Mouse (Mus musculus) ES-Bruce4 (cell line): Measurements from ENCODE around the gene BC005537. TPM values are rescaled to one million over a fixed set of nuclear protein-coding genes. Genes with fewer than 3 reads are reported as not detected.
"Not testable (repeated sequence)": the region's sequence is repeated elsewhere in the genome, so short reads cannot be mapped to it uniquely, and the experiment has no call there.

Experiments used
- H3K27ac ChIP-seq: 2 replicates; pipeline ENCODE4 v1.5.1; 2012; ENCODE audit warnings: low read length, inconsistent platforms; ENCODE audit not compliant: insufficient read depth
- H3K27me3 ChIP-seq: 2 replicates; pipeline ENCODE4 v1.6.1; 2012; ENCODE audit warnings: mild to moderate bottlenecking, low read length, inconsistent platforms; ENCODE audit not compliant: control insufficient read depth, poor library complexity, insufficient read depth, severe bottlenecking
- H3K36me3 ChIP-seq: 2 replicates; pipeline ENCODE4 v1.6.1; 2012; ENCODE audit warnings: inconsistent platforms, mild to moderate bottlenecking, low read length, moderate library complexity; ENCODE audit not compliant: control insufficient read depth, poor library complexity, insufficient read depth, severe bottlenecking
- H3K4me1 ChIP-seq: one replicate; pipeline ENCODE4 v1.8.1; 2011; ENCODE audit warnings: low read length; ENCODE audit not compliant: control insufficient read depth, insufficient read depth
- H3K4me3 ChIP-seq: 2 replicates; pipeline ENCODE4 v1.5.1; 2011; ENCODE audit warnings: low read depth, mild to moderate bottlenecking, low read length
- H3K9ac ChIP-seq: 2 replicates; pipeline ENCODE4 v1.6.1; 2012; ENCODE audit warnings: low read depth, mild to moderate bottlenecking, inconsistent platforms; ENCODE audit not compliant: poor library complexity, severe bottlenecking
- H3K9me3 ChIP-seq: replicated peaks from 2 replicates; pipeline ENCODE4 v1.6.1; 2012; ENCODE audit warnings: mild to moderate bottlenecking, low read length, inconsistent platforms; ENCODE audit not compliant: control insufficient read depth, poor library complexity, insufficient read depth, severe bottlenecking
- CTCF ChIP-seq: IDR thresholded peaks from one replicate; pipeline ENCODE4 v1.8.1; 2011; ENCODE audit warnings: low read depth, low read length
- EP300 ChIP-seq: IDR thresholded peaks from 2 replicates; pipeline ENCODE4 v1.6.1; 2011; ENCODE audit warnings: low read depth, low read length; ENCODE audit not compliant: insufficient read depth
- POLR2A ChIP-seq: IDR thresholded peaks from one replicate; pipeline ENCODE4 v1.8.1; 2011; ENCODE audit warnings: low read length; ENCODE audit not compliant: insufficient read depth
- polyA plus RNA-seq: library from polyadenylated mRNA; stranded (reverse); fragments of >200 nt; gene quantifications from 2 replicates; pipeline ENCODE4 v1.2.4, GENCODE M21; 2011; ENCODE audit warnings: low read depth; ENCODE audit not compliant: missing spikeins, insufficient read depth, insufficient read length

Gene BC005537
- polyA plus RNA-seq, 1 experiment = 92.7 TPM

DNA sequence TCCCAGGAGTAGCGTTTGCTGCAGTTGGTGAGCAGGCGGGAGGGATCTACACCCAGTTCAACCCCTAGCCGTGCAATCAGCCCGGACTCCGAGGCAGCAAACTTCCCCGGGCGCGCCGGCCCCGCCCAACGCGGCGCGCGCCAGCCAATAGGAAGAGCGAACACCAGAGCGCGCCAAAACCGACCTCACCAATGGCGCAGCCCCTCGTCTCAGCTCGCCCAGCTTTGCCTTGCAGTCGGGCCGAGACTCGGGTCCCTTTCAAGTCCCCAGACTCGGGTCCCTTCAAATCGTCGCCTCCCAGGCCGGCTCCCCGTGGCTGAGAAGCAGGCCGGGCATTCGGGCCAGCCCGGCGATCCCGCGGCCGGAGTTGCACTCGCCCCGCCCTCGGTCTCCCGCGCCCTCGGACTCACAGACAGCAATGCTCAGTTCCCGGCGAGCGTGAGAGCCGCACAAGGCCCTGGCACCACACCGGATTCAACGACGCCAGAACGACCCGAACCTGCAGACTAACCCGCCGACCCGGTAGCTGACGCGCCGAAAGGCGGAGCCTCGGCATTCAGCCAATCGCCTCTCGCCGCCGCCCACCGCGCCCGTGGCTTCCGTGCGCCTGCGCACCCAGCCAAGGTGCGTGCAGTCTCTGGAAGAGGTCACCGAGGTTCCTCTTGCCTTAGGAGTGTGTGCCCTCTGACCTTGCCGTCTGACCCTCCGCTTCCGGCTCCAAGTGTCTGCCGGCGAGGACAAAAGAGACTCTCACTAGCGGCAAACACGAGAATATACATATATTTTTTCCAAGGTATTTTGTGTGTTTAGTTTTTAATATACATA, 39.8 kb upstream of the BC005537 start, which contains the start of gene Gmnn:
TSS of gene Gmnn (minus strand) at position 521 of the 825 bp plus-strand sequence.
- peak within 1 kb of the TSS; percentile 99 for H3K4me3 ChIP-seq
- H3K36me3 ChIP-seq = peaks cover 31% of the 10 kb centered on the region
- TF ChIP-seq POLR2A = no peak
- 0 out of 2 replicates have a peak, but pooled peaks have one; percentile 41 for TF ChIP-seq EP300
- H3K9ac ChIP-seq = peak within 1 kb of the TSS; percentile 89
- H3K27ac ChIP-seq = peak within 1 kb of the TSS; percentile 79
- H3K9me3 ChIP-seq = no peaks in the 10 kb centered on the region
- H3K27me3 ChIP-seq = no peaks in the 10 kb centered on the region
- peaks cover 2% of the 10 kb centered on the region for H3K4me1 ChIP-seq

DNA sequence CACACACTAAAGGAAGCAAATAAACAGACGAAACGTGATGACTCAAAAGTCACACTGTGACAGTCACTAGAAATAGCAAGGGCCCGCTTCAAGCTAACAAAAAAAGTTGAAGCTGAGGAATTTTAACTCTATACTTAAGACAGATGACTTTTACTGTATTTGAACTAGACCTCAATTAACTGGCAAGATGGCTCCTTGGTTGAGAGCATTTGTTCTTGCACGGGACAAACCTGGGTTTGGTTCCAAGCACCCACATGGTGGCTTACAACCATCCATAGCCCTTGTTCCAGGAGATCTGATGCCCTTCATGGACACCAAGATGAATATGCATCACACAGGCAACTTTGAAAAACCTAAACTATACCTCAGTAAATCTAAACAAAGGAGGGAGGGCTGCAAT, 39.2 kb upstream of the BC005537 start:
- H3K27ac ChIP-seq = peak overlapping the region; percentile 29; the same call in 1 of the 2 replicates
- H3K4me3 ChIP-seq = peak overlapping the region; percentile 62
- no peaks in the 10 kb centered on the region for H3K9me3 ChIP-seq
- H3K9ac ChIP-seq = peak overlapping the region; percentile 50
- H3K4me1 ChIP-seq = peaks cover 2% of the 10 kb centered on the region
- H3K27me3 ChIP-seq = no peaks in the 10 kb centered on the region
- peaks cover 25% of the 10 kb centered on the region for H3K36me3 ChIP-seq
- TF ChIP-seq CTCF (no peak), EP300 (no peak), POLR2A (no peak)

DNA sequence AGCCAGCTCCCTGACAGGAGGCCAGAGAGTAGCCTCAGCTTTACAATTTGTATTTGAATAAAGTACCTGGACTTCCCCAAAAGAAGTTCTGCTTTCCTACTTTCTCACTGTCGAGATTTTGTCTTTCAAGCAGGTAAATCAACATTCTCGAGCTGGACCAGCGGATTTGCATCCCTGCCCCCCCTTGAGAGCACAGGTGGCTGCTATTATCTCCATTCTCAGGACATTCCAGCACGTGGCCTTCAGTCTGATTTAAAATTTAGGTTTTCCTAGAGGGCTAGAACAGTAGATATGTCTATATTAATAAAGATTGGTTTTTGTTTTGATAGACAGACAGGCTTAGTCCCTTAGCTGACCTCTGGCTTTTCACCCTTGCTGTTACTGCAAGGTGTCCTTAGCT, 33.6 kb upstream of the BC005537 start:
- not testable (repeated sequence) for H3K36me3 ChIP-seq, H3K9ac ChIP-seq, H3K27ac ChIP-seq, H3K4me1 ChIP-seq, H3K27me3 ChIP-seq, H3K4me3 ChIP-seq
- H3K9me3 ChIP-seq = peaks cover 14% of the 10 kb centered on the region

DNA sequence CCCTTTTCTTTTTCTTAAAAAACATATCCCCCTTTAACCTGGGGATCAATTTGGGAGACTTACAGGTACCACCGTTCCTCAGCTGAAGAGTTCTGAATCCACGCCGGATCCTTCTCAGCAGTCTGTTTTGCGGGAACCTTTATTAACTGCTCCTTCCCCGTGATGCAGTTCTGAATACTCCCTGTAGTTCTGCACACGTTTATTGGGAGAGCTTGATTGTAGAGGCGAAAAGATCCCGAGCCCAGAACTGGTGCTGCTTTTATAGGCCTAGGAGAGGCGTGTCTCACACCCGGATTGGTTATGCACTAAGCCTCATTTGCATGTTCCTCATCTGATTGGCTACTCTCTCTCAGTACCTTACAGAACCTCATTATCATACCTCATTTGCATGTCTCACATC, 30.0 kb upstream of the BC005537 start:
- not testable (repeated sequence) for H3K4me1 ChIP-seq, H3K36me3 ChIP-seq, H3K9ac ChIP-seq, H3K27me3 ChIP-seq, H3K27ac ChIP-seq, H3K4me3 ChIP-seq
- H3K9me3 ChIP-seq = peaks cover 14% of the 10 kb centered on the region

DNA sequence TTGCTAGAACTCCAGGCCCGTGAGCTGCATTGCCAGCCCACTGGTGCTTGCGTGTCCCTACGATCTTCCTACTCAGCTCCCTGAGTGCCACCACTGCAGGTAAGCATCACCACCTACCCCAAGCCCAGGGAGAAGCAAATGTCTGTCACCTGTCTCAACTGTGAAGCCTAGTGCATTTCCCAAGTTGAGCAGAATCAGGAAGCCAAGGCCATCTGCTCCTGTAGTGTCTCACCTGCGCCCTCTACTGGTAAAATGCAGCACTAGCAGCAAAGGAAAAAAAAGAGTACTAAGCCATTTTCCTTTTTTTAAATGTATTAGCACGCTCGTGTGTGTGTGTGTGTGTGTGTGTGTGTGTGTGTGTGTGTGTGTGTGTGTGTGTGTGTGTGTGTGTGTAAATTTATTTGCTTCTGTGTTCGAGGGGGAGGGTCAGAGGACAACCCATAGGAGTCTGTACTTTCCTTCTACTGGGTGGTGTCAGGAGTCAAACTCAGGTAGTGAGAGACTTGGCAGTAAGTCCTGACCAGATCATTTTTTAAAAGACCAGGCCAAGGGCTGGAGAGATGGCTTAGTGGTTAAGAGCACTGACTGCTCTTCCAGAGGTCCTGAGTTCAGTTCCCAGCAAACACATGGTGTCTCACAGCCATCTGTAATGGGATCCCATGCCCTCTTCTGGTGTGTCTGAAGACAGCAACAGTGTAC, 25.2 kb upstream of the BC005537 start:
- Histone ChIP-seq H3K4me1 (no peaks in the 10 kb centered on the region), H3K27me3 (no peaks in the 10 kb centered on the region), H3K27ac (no peak overlapping the region), H3K9me3 (0 out of 2 replicates have a peak, but pooled peaks cover 2% of the 10 kb centered on the region), H3K4me3 (no peak overlapping the region), H3K36me3 (no peaks in the 10 kb centered on the region), H3K9ac (no peak overlapping the region)
- TF ChIP-seq EP300 = no peak
- TF ChIP-seq POLR2A = no peak
- peak; percentile 74 for TF ChIP-seq CTCF

DNA sequence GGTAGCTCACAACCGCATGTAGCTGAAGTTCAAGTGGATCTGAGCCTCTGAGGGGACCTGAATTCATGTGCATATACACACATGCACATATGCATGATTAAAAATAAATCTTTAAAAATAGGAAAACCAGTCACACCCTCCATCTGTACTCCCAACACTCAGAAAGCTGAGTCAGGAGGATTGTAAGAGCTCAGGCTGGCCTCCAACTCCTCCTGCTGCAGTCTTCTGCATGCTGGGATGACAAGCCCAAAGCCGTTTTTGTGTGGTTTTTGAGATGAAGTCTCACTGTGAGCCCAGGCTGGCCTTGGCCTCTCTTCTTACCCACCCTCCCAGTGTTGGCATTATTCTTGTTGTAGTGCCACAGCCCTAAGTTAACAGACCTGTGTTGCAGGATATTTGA, 23.4 kb upstream of the BC005537 start:
- H3K9me3 ChIP-seq = no peaks in the 10 kb centered on the region
- TF ChIP-seq CTCF (no peak), POLR2A (no peak), EP300 (no peak)
- H3K4me1 ChIP-seq = no peaks in the 10 kb centered on the region
- H3K4me3 ChIP-seq = no peak overlapping the region
- H3K9ac ChIP-seq = no peak overlapping the region
- no peaks in the 10 kb centered on the region for H3K27me3 ChIP-seq
- H3K27ac ChIP-seq = no peak overlapping the region
- H3K36me3 ChIP-seq = no peaks in the 10 kb centered on the region
